Mouse (Mus musculus): ENCODE results near the gene Mblac2. TPM values are rescaled to one million over a fixed set of nuclear protein-coding genes. Genes with fewer than 3 reads are reported as not detected.

Mblac2 gene
- 6.8 TPM for total RNA-seq (2023)

DNA sequence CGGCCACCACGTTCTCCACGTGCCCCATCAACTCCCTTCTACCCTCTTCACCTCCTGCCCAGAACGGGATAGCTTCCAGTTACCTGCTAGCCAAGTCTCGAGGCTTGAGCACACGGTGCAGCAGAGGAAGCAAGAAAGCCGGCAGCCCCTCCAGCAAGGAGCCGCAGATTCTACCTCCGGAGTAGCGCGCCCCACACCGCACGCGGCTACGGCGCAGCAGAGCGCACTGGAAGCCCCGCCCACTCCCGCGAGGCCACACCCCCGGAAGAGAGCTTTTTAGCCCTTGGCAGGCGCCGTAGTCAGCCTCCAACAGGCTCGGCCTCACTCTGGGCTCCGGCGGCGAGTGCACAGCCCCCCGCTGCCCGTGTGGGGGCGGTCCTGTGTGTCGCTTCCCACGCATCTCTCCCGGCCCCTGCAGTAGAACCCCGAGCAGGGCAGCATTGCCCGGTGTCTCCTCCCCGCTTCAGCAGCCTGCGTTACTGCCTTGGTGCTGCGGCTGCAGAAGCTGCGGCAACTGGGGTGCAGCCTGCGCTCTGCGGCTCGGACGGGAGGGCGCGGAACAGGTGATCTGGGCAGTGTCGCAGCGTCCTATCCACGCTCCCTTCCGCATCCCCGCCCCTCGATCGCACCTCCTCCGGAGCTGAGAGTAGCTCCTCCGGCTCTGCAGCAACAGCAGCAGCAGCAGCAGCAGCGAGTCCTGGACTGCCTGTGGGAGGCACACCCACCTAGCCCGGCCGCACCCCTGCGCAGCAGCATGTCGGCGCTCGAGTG lies at the start of gene Mblac2, which contains the start of gene Polr3g:
Gene Mblac2 (plus strand): TSS at position 567 of the 771 bp plus-strand sequence.
Gene Polr3g (minus strand): TSS at position 239 of the 771 bp plus-strand sequence.

GRCm38 (mm10) chr13:81782971-81783404 lies 71.8 kb downstream of the Mblac2 start, which contains the start of gene Cetn3:
Gene Cetn3 (plus strand): TSS chr13:81783077.

Other genes starting within 250 kb of the Mblac2 start
- gene Adgrv1, start 78.2 kb upstream of the Mblac2 start, total RNA-seq (2023): not detected
- 44.0 TPM for gene Lysmd3, start 53.7 kb upstream of the Mblac2 start, total RNA-seq (2023)
- 7.3 TPM for gene Polr3g, start 328 bp upstream of the Mblac2 start, total RNA-seq (2023)
- gene Cetn3, start 71.7 kb downstream of the Mblac2 start, total RNA-seq (2023): 87.3 TPM